8 mouse cellular contexts compared by ENCODE assay signal in genomic region chr2:128817786-128818681, GRCm38 (mm10). TPM values are rescaled to one million over a fixed set of nuclear protein-coding genes. Genes with fewer than 3 reads are reported as not detected.
A peak's percentile ranks its signal among the peaks of the same experiment; 100 is the strongest.
DNase-seq lines count a peak whose midpoint lies in the region; ATAC-seq and TF ChIP-seq lines count a peak whose summit lies in the region.

Gene Tmem87b (plus strand): TSS chr2:128818118.

- no peaks in the 10 kb centered on the region for H3K9me3 ChIP-seq in megakaryocyte, embryonic 14.5 days

- peak within 1 kb of the TSS; percentile 90 for H3K4me3 ChIP-seq in cortical plate, adult 2 months (ENCODE audit: insufficient read depth, low read length)
- peak within 1 kb of the TSS; percentile 96 for H3K4me3 ChIP-seq in megakaryocyte, embryonic 14.5 days (replicated peaks)

- peak; percentile 88 for ATAC-seq in activated CD4-positive, CD25-positive, alpha-beta regulatory T cell, adult 4 months

- peak; percentile 63 for TF ChIP-seq POLR2A in cortical plate, adult 2 months (IDR thresholded peaks at IDR 0.05; ENCODE audit: extremely low read depth, insufficient read depth, low read length)

- peaks cover 22% of the 10 kb centered on the region for H3K27me3 ChIP-seq in megakaryocyte, embryonic 14.5 days (replicated peaks)

- H3K27ac ChIP-seq in cortical plate, adult 2 months (ENCODE audit: insufficient read depth, low read length) = peak within 1 kb of the TSS; percentile 29

- H3K4me1 ChIP-seq in cortical plate, adult 2 months (ENCODE audit: control insufficient read depth, insufficient read depth, low read length) = no peaks in the 10 kb centered on the region
- H3K4me1 ChIP-seq in megakaryocyte, embryonic 14.5 days = peaks cover 48% of the 10 kb centered on the region

- DNase-seq in gastrocnemius, adult 8-10 months (ENCODE audit: low spot score in 2 of 2) = peak; percentile 92 to 95
- DNase-seq in hindlimb bud, embryonic 11.5 days (ENCODE audit: extremely low spot score, low read depth, low spot score) = peak; percentile 78
- DNase-seq in left cerebral cortex, adult 8-10 months (ENCODE audit: low spot score in 2 of 2) = peak; percentile 94
- peak; percentile 97 to 98 for DNase-seq in right cerebral cortex, postnatal 10 days (ENCODE audit: low spot score in 2 of 2)
- DNase-seq in urinary bladder, postnatal 25 days (ENCODE audit: low spot score) = peak; percentile 97

- no peak for TF ChIP-seq CTCF in cortical plate, adult 2 months (IDR thresholded peaks at IDR 0.05; ENCODE audit: extremely low read depth, insufficient read depth, low read length)

- H3K36me3 ChIP-seq in megakaryocyte, embryonic 14.5 days (replicated peaks; ENCODE audit: low read length) = peaks cover 7% of the 10 kb centered on the region

RNA-seq across cellular contexts. Expression of gene Tmem87b, which starts in this region (rescaled TPM):
- 10 to 100 TPM; 13.9 to 14.1 TPM for polyA plus RNA-seq in activated CD4-positive, CD25-positive, alpha-beta regulatory T cell, adult 4 months (2017; shearing (Covaris generic))
- 26.4 and 27.9 TPM in 2 replicates for polyA plus RNA-seq in cortical plate, adult 2 months (2012; rRNA removed)
- 10 to 100 TPM; 11.1 to 16.4 (median 14.1) TPM for total RNA-seq in gastrocnemius, adult 8-10 months (2022)
- total RNA-seq in left cerebral cortex, adult 8-10 months (2022) = 10 to 100 TPM; 32.2 to 36.9 (median 32.9) TPM
- 1.1 and 1.9 TPM in 2 replicates for polyA plus RNA-seq in megakaryocyte, embryonic 14.5 days (2012; ENCODE audit: insufficient read depth, low replicate concordance)

Comparison
In these comparisons a context has a peak if more than half of its experiments do, and no peak if none do; other contexts are left out.
1. Peak in every context shown above with its lines: DNase-seq, ATAC-seq, H3K4me3 ChIP-seq and H3K27ac ChIP-seq.